ENCODE assay signal across 9 mouse cellular contexts in the genomic region with DNA sequence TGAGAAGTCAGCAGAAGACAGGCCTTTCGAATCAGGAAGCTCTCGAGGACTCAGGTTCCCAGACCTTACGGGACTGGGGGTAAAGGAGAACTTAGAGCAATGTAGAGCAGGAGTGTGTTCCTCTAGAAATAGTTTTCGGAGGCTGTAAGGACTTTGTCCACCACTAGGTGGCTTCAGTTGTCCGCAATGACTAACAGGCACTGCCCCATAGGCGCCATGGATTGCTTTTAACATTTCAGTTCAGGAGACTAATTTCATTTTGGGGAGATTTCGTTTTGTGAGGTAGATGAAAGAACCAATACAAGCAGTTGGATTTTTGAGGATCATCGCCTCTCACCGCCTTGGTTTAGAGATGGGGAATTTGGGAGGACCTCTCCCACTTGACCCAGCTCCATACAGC.
DNase-seq lines count a peak whose midpoint lies in the region; ATAC-seq lines count a peak whose summit lies in the region.
"Had no signal": no experiment of that assay in that cellular context is flagged by ENCODE, and none has a peak within 500 bp of the region (broad histone marks: within the 10 kb centered on the region; RNA-seq: fewer than 3 reads in every experiment).

No protein-coding gene starts in this region.

- no peaks in the 10 kb centered on the region for H3K4me1 ChIP-seq in midbrain, embryonic 10.5 days
- H3K4me1 ChIP-seq in midbrain, embryonic 16.5 days (ENCODE audit: control insufficient read depth, insufficient read depth, low read length) = no peaks in the 10 kb centered on the region
- H3K4me1 ChIP-seq: hindbrain, embryonic 15.5 days had no signal

- no peak overlapping the region for H3K27ac ChIP-seq in midbrain, embryonic 10.5 days (replicated peaks)
- H3K27ac ChIP-seq in midbrain, embryonic 16.5 days (ENCODE audit: low read length) = no peak overlapping the region
- H3K27ac ChIP-seq: hindbrain, embryonic 15.5 days had no signal

- H3K9me3 ChIP-seq in midbrain, embryonic 10.5 days (replicated peaks) = no peaks in the 10 kb centered on the region
- no peaks in the 10 kb centered on the region for H3K9me3 ChIP-seq in midbrain, embryonic 16.5 days (replicated peaks; ENCODE audit: control insufficient read depth, low read length, poor library complexity, severe bottlenecking)
- H3K9me3 ChIP-seq: hindbrain, embryonic 15.5 days had no signal

- DNase-seq in midbrain, embryonic 10.5 days (ENCODE audit: low spot score) = peak; percentile 28
- peak; percentile 48 for DNase-seq in MN1 (ENCODE audit: low spot score)
- DNase-seq in cerebellum, adult 11 months = peak; percentile 5
- DNase-seq in gastrocnemius, postnatal 14 days = peak; percentile 36
- DNase-seq in left cerebral cortex, postnatal 4 days = peak; percentile 21
- DNase-seq in retina, embryonic 14.5 days (ENCODE audit: low spot score) = peak; percentile 77
- DNase-seq in ovary, postnatal 10 days (ENCODE audit: low spot score) = no peak

- H3K4me2 ChIP-seq in midbrain, embryonic 16.5 days (ENCODE audit: low read length) = no peak overlapping the region
- H3K4me2 ChIP-seq: hindbrain, embryonic 15.5 days had no signal

- WGBS in midbrain, embryonic 10.5 days = 60% methylated on average over 9 of the region's 9 CpGs
- WGBS in midbrain, embryonic 16.5 days = 57% methylated on average over 9 of the region's 9 CpGs

- no peak for ATAC-seq in midbrain, embryonic 16.5 days

- no peak overlapping the region for H3K9ac ChIP-seq in midbrain, embryonic 16.5 days (ENCODE audit: low read depth, low read length)
- H3K9ac ChIP-seq: hindbrain, embryonic 15.5 days had no signal

- no peaks in the 10 kb centered on the region for H3K36me3 ChIP-seq in midbrain, embryonic 10.5 days
- H3K36me3 ChIP-seq in midbrain, embryonic 16.5 days (ENCODE audit: control insufficient read depth, insufficient read depth, low read length) = no peaks in the 10 kb centered on the region
- H3K36me3 ChIP-seq: hindbrain, embryonic 15.5 days had no signal

- H3K4me3 ChIP-seq in midbrain, embryonic 10.5 days = no peak overlapping the region
- H3K4me3 ChIP-seq in midbrain, embryonic 16.5 days (ENCODE audit: low read depth, low read length) = no peak overlapping the region
- H3K4me3 ChIP-seq: hindbrain, embryonic 15.5 days had no signal

- intact Hi-C loops in gastrocnemius, postnatal 14 days (cut with DNase I; ENCODE audit: low total_unique reads) = no loop called here
- intact Hi-C loops in left cerebral cortex, postnatal 4 days (cut with DNase I) = no loop called here

- no peaks in the 10 kb centered on the region for H3K27me3 ChIP-seq in midbrain, embryonic 10.5 days (ENCODE audit: low read depth, poor library complexity, severe bottlenecking)
- H3K27me3 ChIP-seq in midbrain, embryonic 16.5 days (ENCODE audit: control insufficient read depth, insufficient read depth, low read depth, low read length) = no peaks in the 10 kb centered on the region
- H3K27me3 ChIP-seq: hindbrain, embryonic 15.5 days had no signal
